Mouse (Mus musculus): ENCODE data around the gene Oxct2a. TPM values are rescaled to one million over a fixed set of nuclear protein-coding genes. Genes with fewer than 3 reads are reported as not detected.
"Not testable (repeated sequence)": the region's sequence is repeated elsewhere in the genome, so short reads cannot be mapped to it uniquely, and the experiment has no call there.

The Oxct2a gene
- polyA plus RNA-seq, 1 experiment, result not detected

- TF ChIP-seq CTCF (IDR thresholded peaks at IDR 0.05; ENCODE audit: insufficient read depth, low read depth, low read length), result no peak
- WGBS, result 83% methylated on average over 5 of the region's 5 CpGs
- H3K4me1 ChIP-seq (ENCODE audit: control insufficient read depth, insufficient read depth, low read length), result peaks cover 15% of the 10 kb centered on the region
- H3K4me3 ChIP-seq (ENCODE audit: insufficient read depth, low read depth, low read length), result no peak overlapping the region
- no peak overlapping the region for H3K27ac ChIP-seq (ENCODE audit: insufficient read depth, low read depth, low read length)
Observed at GRCm38 (mm10) chr4:123340232-123340631, 16.8 kb upstream of the Oxct2a start.

GRCm38 (mm10) chr4:123337693-123338092, 14.3 kb upstream of the Oxct2a start:
- peaks cover 7% of the 10 kb centered on the region for H3K4me1 ChIP-seq (ENCODE audit: control insufficient read depth, insufficient read depth, low read length)
- no peak for TF ChIP-seq CTCF (IDR thresholded peaks at IDR 0.05; ENCODE audit: insufficient read depth, low read depth, low read length)
- no peak for TF ChIP-seq POLR2A (IDR thresholded peaks at IDR 0.05; ENCODE audit: insufficient read depth, low read depth, low read length)
- WGBS, result 65% methylated on average over 4 of the region's 4 CpGs
- H3K27ac ChIP-seq (ENCODE audit: insufficient read depth, low read depth, low read length), result no peak overlapping the region
- H3K4me3 ChIP-seq (ENCODE audit: insufficient read depth, low read depth, low read length), result no peak overlapping the region

DNA sequence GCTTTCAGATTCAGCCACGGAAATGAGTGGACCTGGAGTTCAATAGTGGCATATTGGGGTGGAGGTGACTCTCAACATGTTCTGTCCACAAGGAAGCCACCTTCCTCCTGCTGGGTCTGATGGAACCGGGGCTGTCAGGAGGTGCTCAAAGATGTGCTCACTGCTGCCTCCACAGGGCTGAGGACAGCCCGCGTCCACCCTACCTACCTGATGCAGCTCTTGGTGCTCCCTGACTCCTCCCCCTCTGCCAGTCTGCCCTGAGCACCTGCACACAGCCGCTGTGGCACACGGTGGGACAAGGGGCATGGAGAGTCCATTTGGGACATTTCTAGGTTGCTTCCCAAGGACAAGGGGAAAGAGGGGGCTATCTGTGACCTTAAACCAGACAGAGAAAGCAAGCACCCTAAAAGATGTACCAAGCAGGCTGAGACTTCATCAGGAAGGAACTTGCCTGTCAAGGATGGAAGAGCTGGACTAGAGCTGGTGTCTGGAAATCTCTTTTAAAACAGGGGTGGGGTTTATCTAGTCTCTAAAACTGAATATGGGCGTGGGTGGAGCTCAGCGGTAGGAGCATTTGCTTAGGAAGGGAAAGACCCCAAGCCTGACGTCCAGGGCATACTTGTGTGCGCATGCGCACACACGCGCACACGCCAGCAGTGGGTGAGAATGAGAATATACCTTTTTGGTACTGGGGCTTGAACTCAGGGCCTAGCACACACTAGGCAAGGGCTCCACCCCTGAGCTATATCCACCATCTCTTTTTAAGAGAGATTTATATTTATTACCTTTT, 12.6 kb upstream of the Oxct2a start:
- WGBS, result 74% methylated on average over 14 of the region's 14 CpGs
- H3K4me3 ChIP-seq (ENCODE audit: insufficient read depth, low read depth, low read length), result no peak overlapping the region
- no peak for TF ChIP-seq POLR2A (IDR thresholded peaks at IDR 0.05; ENCODE audit: insufficient read depth, low read depth, low read length)
- no peak for TF ChIP-seq CTCF (IDR thresholded peaks at IDR 0.05; ENCODE audit: insufficient read depth, low read depth, low read length)
- no peaks in the 10 kb centered on the region; the same call in 1 of the 2 replicates for H3K4me1 ChIP-seq (ENCODE audit: control insufficient read depth, insufficient read depth, low read length)
- no peak overlapping the region for H3K27ac ChIP-seq (ENCODE audit: insufficient read depth, low read depth, low read length)

- 57% methylated on average over 10 of the region's 10 CpGs for WGBS
- not testable (repeated sequence) for H3K4me3 ChIP-seq (ENCODE audit: insufficient read depth, low read depth, low read length); H3K27ac ChIP-seq (ENCODE audit: insufficient read depth, low read depth, low read length); H3K4me1 ChIP-seq (ENCODE audit: control insufficient read depth, insufficient read depth, low read length)
Observed at GRCm38 (mm10) chr4:123335244-123335643, 11.8 kb upstream of the Oxct2a start.

- no peak for TF ChIP-seq POLR2A (IDR thresholded peaks at IDR 0.05; ENCODE audit: insufficient read depth, low read depth, low read length)
- TF ChIP-seq CTCF (IDR thresholded peaks at IDR 0.05; ENCODE audit: insufficient read depth, low read depth, low read length), result no peak
- 88% methylated on average over 3 of the region's 3 CpGs for WGBS
- Histone ChIP-seq H3K27ac (ENCODE audit: insufficient read depth, low read depth, low read length) (no peak overlapping the region), H3K4me3 (ENCODE audit: insufficient read depth, low read depth, low read length) (no peak overlapping the region), H3K4me1 (ENCODE audit: control insufficient read depth, insufficient read depth, low read length) (no peaks in the 10 kb centered on the region; the same call in 1 of the 2 replicates)
Observed at GRCm38 (mm10) chr4:123334177-123334576, 10.7 kb upstream of the Oxct2a start.

GRCm38 (mm10) chr4:123333151-123333550, 9.7 kb upstream of the Oxct2a start:
- H3K4me3 ChIP-seq (ENCODE audit: insufficient read depth, low read depth, low read length), result no peak overlapping the region
- TF ChIP-seq CTCF (IDR thresholded peaks at IDR 0.05; ENCODE audit: insufficient read depth, low read depth, low read length) (no peak), POLR2A (IDR thresholded peaks at IDR 0.05; ENCODE audit: insufficient read depth, low read depth, low read length) (no peak)
- WGBS, result 99% methylated on average over 4 of the region's 4 CpGs
- no peaks in the 10 kb centered on the region; the same call in 1 of the 2 replicates for H3K4me1 ChIP-seq (ENCODE audit: control insufficient read depth, insufficient read depth, low read length)
- H3K27ac ChIP-seq (ENCODE audit: insufficient read depth, low read depth, low read length), result no peak overlapping the region

GRCm38 (mm10) chr4:123331961-123332360, 8.5 kb upstream of the Oxct2a start:
- not testable (repeated sequence) for H3K4me1 ChIP-seq (ENCODE audit: control insufficient read depth, insufficient read depth, low read length); H3K27ac ChIP-seq (ENCODE audit: insufficient read depth, low read depth, low read length); H3K4me3 ChIP-seq (ENCODE audit: insufficient read depth, low read depth, low read length)
- WGBS, result 96% methylated on average over 1 of the region's 1 CpGs

DNA sequence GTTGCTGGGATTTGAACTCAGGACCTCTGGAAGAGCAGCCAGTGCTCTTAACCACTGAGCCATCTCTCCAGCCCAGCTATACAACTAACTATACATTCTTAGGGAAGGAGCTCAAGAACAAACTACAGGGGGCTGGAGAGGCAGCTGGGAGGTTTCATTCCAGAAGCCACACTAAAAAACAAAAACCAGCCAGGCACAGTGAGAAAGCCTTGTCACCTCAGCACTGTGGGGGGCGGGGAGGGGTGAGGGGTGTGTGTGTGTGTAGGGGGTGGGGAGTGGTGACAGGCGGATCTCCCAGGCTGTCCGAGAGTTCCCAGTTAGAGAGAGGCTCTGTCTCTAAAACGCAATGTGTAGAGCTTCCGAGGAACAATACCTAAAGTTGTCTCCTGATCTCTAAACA, 7.9 kb upstream of the Oxct2a start:
- no peak overlapping the region for H3K27ac ChIP-seq (ENCODE audit: insufficient read depth, low read depth, low read length)
- 64% methylated on average over 5 of the region's 5 CpGs for WGBS
- H3K4me1 ChIP-seq (ENCODE audit: control insufficient read depth, insufficient read depth, low read length), result no peaks in the 10 kb centered on the region; the same call in 1 of the 2 replicates

GRCm38 (mm10) chr4:123328946-123329345, 5.5 kb upstream of the Oxct2a start:
- H3K27ac ChIP-seq (ENCODE audit: insufficient read depth, low read depth, low read length), result no peak overlapping the region
- H3K4me3 ChIP-seq (ENCODE audit: insufficient read depth, low read depth, low read length), result no peak overlapping the region
- H3K4me1 ChIP-seq (ENCODE audit: control insufficient read depth, insufficient read depth, low read length), result no peaks in the 10 kb centered on the region
- WGBS, result 74% methylated on average over 6 of the region's 6 CpGs
- no peak for TF ChIP-seq POLR2A (IDR thresholded peaks at IDR 0.05; ENCODE audit: insufficient read depth, low read depth, low read length)
- TF ChIP-seq CTCF (IDR thresholded peaks at IDR 0.05; ENCODE audit: insufficient read depth, low read depth, low read length), result no peak

More for the DNA sequence above, 7.9 kb upstream of the Oxct2a start:
- no peak for TF ChIP-seq POLR2A (IDR thresholded peaks at IDR 0.05; ENCODE audit: insufficient read depth, low read depth, low read length)
- TF ChIP-seq CTCF (IDR thresholded peaks at IDR 0.05; ENCODE audit: insufficient read depth, low read depth, low read length), result no peak
- H3K4me3 ChIP-seq (ENCODE audit: insufficient read depth, low read depth, low read length), result no peak overlapping the region

DNA sequence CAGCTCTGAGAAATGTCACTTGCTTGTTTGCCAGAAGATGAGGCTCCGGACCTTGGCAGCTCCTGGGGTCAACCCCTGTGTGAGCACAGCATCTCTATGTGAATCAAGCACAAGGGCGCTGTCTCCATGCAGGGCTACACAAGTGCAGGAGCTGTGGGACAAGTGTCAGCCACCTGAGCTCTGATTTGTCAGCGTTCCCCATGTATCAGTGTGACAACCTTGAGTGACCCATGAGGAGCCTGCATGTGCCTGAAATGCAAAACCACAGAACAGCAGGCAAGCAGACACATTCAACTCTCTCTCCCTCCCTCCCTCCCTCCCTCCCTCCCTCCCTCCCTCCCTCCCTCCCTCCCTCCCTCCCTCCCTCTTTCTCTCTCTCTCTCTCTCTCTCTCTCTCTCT, 4.2 kb upstream of the Oxct2a start:
- no peak overlapping the region for H3K4me3 ChIP-seq (ENCODE audit: insufficient read depth, low read depth, low read length)
- H3K27ac ChIP-seq (ENCODE audit: insufficient read depth, low read depth, low read length), result no peak overlapping the region
- H3K4me1 ChIP-seq (ENCODE audit: control insufficient read depth, insufficient read depth, low read length), result peaks cover 8% of the 10 kb centered on the region; the same call in 1 of the 2 replicates
- 68% methylated on average over 3 of the region's 3 CpGs for WGBS
- no peak for TF ChIP-seq CTCF (IDR thresholded peaks at IDR 0.05; ENCODE audit: insufficient read depth, low read depth, low read length)
- no peak for TF ChIP-seq POLR2A (IDR thresholded peaks at IDR 0.05; ENCODE audit: insufficient read depth, low read depth, low read length)

All from olfactory bulb, adult 2 months (tissue).